Mouse (Mus musculus) bone marrow macrophage, adult 2 months (primary cell): ENCODE results near the gene Hdac7.

Experiments
- CTCF ChIP-seq: IDR thresholded peaks from 2 replicates; pipeline ENCODE4 v1.5.1; 2012; ENCODE audit warnings: low read depth, mild to moderate bottlenecking, low read length, moderate library complexity
- POLR2A ChIP-seq: IDR thresholded peaks from 2 replicates; pipeline ENCODE4 v1.6.1; 2012; ENCODE audit warnings: mild to moderate bottlenecking, low read depth, low read length, borderline replicate concordance

DNA sequence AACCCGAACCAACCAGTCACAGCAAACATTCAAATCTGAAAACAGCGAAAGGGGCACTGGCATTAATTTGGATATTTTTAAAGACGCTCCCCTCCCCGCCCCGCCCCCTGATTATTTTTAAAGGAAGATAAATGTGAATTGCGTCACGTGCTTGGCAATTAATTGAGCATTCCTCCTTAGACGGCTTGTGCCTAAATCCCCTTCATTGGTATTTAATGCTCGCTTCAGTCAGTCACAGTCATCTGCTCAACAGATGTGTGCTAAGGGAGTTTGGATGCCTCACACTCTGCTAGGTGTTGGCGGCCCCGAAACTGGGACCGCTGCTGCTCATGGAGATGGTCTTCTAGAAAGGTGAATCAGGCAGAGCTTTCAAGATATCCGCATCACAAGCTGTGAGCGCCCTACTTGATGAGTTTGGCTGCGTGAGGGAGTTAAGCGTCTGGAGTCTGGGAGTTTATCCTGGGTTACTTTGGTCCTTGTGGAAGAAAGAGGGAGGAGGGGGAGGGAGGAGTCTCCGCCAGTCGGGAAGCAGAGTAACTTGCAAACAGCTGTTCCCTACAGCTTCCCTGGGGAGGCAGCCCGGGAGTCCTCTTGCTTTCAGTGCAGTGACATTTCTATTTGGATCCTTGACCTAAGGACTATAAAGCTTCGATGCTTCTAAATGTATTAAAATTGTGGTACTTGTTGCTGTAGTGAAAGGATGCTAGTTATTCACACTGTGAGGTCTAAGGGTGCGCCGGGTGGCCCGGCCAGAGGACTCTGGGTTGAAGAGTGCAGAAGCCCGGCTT is 62.1 kb downstream of the Hdac7 start:
- TF ChIP-seq POLR2A, result no peak
- no peak for TF ChIP-seq CTCF
